Mouse (Mus musculus) liver, adult 2 months (tissue): Measurements from ENCODE around the gene Thbs3.

Experiments
- CTCF ChIP-seq: fragments of 200-500 bp; IDR thresholded peaks from 2 replicates; pipeline ENCODE4 v1.5.1; 2011; ENCODE audit warnings: low read depth, low read length, control low read depth
- POLR2A ChIP-seq: fragments of 200-500 bp; IDR thresholded peaks from 2 replicates; pipeline ENCODE4 v1.6.1; 2011; ENCODE audit warnings: low read length, control low read depth; ENCODE audit not compliant: insufficient read depth; ENCODE audit errors: extremely low read depth

DNA sequence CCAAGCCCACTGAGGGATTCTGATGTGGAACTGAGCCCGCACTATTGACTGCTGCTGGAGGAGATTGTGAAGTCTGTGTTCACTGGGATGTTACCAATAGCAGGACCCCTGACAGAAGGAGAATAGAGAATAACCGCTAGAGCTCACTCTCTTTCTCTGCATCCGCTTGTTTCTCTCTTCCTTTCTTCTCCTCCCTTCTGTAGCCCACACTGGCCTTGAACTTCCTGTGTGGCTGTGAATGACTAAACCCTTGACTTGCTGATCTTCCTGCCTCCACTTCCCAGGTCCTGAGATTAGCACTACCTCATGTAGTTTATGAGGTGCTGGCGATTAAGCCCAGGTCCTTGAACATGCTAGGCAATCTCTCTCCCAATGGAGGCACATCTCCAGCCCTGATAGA lies 32.5 kb downstream of the Thbs3 start:
- TF ChIP-seq CTCF (no peak), POLR2A (no peak)
